Mouse (Mus musculus) lung, postnatal 36 days (tissue): ENCODE results near the gene Mettl3.
"Not testable (repeated sequence)": the region's sequence is repeated elsewhere in the genome, so short reads cannot be mapped to it uniquely, and the experiment has no call there.

Source experiments
- DNase-seq: peaks from one replicate; pipeline ENCODE4 v3.0.0; 2022; ENCODE audit warnings: mixed read lengths

The Mettl3 gene

DNA sequence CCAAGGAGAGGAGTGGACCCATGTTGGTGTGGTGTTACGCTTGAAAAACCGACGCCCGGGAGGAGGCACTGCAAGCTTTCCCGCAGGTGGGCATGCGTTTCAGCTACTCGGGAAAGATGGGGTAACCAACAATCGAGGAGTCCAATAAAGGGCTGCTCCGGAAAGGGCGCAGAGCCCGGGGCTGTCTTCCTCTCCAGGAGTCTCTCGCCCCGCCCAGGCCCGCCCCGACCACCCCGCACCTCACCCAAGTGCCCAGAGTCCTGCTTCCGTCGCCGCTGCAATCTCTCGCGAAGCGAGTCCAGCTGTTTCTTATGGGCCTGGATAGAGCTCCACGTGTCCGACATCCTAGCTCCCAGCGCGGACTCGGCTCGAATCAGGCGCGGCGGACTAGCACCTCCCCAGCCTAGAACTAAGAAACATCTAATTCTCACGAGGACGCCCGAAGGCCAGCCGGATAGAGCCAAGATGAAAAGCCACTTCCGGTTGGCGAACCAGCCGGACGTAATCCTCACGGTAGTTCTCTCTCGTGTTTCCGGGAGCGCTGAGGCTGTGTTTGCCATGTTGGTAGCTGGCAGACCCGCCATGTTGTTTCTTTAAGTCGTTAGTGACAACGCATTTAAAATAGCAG lies at the start of gene Mettl3:
Mettl3 (minus strand) TSS at position 485 of the 628 bp plus-strand sequence.
- DNase-seq: peak; percentile 97

DNA sequence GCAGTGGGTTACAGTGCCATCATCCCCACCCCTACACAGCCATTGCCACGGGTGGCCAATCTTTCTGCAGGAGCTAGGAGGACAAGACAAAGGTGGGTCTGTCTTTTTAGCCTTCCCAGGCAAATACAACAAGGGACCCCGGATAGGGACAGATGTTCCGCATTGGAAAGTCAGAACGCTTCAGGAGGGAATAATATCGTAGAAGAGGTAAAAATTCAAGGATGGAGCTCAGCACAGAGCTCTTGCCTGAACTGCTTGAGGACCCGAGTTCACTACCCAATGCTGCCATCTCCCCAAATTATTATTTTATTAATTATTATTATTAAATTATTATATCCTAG lies 34.6 kb upstream of the Mettl3 start:
- no peak for DNase-seq

DNA sequence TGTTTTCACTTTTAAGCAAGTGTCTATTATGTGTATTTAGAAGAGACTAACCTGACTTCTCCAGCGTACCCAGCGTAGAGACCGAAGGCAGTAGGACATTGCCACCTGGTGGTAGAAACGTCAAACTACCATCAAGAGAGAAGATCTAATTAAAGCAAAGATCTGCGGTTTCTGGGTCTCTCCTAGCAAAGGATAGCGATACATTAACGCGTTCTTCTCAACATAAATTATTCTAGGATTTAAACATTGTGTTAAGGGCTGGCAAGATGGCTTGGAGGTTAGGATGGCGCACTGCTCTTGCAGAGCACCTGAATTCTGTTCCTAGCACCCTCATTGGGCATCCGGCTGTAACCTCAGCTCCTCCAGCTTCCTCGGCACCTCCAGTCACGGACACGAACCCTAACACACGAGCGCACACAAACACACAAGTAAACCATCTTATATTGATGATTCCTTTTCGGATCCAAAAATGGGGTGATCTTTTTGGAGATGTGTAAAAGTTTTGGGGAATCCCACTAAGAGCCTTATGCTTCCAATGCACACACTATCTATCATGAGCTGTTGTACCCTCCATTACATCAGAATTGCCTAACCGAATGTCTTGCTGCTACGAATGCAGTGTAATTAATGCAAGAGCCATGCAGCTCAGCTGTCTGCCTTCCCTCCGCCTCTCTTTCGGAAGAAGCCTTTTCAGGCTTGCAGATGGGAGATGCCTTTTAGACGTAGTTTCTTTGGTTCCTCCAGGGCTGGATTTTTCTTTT lies 34.0 kb upstream of the Mettl3 start:
- DNase-seq: peak; percentile 83

DNA sequence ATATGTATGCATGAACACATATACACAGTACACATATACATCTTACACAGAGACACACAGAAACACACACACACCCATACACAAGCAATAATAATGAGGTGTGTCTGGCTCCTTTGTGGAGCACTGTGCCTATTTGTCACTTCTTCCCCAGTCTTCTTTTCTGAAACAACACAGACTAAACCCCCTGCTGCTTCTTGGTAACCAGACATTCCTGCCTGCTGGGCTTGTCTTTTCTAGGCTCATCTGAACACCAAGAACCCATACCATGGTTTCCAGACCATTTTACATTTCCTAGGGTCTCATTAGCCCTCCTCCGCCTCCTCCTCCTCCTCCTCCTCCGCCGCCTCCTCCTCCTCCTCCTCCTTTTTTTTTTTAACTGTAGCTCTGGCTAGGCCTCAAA lies 27.2 kb upstream of the Mettl3 start:
- no peak for DNase-seq

DNA sequence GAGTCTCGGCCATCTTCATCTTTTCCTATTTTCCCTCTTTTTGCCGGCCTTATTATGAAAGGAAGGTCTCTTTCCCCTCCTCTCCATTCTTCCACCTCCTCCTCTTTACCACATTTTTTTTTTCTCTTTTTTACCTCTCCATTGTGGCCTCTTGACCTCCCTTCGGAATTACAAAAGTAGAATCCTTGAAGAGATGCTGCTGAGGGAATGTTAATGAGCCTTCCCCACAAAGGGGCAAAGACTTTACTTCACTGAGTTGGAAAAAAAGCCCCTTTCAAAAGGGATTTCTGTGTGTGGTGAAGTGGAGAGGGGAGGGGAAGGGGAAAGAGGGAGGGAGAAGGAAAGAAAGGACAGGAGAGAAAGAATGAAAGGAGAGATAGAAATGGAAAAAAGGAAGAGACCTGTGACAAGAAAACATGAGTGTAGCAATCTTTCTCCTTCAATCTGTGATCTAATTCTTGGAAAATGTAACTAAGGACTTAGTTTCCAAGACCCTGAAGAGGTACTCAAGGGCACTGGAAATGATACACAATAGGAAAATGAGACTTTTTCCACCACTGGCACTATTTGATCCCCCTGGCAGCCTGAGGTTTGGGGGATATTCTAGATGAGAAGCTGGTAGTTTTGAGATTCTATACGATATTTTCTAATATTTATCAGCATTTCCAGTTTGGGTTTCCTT lies 26.3 kb upstream of the Mettl3 start:
- DNase-seq: no peak

DNA sequence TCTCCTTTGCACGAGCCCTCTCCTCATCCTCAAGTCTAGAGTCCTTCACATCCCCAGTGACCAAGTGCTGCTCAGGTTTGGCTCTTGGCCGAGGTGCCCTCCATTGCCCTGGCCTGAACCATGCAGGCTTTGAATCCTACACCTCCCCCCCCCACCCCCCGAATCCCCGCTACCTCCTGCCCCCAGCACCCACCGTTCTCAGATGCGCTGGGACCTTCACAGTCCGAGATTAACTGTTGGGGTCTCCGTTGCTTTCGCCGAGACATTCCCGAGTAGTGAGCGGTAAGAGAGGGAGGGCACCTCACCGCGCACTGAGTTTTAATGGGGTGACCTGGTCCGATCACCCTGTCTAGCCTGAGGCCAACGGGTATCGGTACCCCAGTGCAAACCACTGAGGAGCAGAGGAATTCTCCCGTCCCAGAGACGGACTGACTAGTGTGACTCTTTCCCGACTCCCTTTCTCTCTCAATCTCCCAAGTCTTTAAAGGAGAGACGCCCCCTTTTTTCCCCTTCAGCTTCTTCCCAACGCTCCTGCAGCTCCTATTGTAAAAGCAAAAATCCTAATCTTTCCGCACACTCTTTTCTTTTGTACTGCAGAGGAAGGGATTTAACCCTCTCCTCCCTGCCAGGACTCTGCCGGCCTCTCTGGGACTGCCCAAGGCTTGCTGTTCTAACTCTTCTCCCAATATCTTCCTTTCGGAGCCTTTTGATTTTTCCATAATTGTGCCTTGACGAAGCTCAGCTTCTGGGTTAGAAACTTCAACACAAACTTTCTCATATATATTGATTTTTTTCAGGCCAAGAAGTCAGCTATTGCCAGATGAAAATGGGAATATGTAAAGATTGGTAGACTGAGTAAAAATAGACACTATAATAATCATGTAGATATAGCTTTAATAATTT lies 23.2 kb upstream of the Mettl3 start, which contains the start of gene Sall2:
Sall2 (minus strand) TSS at position 853 of the 903 bp plus-strand sequence.
- DNase-seq: no peak

DNA sequence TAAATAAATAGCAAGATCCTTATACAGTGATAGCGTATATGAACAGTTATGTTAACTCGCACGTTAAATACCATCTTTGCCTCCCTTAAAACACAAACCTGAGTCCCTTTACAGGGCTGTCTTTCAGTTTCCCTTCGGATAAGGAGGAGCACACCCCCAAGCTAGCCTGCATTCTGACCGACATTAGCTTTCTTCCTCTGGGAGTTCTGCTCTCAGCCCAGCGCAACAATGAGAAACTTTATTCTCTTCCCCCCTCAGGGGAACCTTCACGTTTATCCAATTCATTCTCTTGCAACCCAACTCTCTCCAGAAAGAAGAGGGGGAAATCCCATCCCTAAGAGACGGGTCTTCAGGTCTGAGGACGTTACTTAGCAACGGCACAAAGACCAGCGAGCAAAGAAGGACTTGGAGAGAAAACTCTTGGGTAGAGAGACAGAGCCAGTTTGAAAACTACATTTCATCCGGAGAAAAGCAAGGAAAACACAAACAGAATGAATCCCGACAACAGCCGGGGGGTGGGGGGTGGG lies 22.5 kb upstream of the Mettl3 start:
- DNase-seq: no peak

DNA sequence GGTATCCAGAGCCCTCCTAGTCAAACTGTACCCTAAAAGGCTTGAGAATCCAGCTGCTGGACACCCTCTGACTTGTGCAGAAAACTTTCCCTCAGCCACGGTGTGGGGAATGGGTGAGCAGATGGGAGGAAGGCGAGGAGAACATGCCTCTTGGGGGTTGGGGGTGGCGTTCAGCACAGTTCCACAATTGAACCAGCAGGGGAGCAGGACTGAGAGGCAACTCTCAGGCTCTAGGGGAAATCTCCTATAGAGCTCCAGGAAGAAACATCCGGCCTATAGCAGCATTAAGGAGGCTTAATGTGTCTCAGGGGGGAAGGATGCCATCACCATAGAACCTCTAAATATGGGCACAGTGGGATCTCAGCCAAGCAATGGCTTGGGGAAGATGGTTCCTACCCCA lies 21.0 kb upstream of the Mettl3 start:
- no peak for DNase-seq

DNA sequence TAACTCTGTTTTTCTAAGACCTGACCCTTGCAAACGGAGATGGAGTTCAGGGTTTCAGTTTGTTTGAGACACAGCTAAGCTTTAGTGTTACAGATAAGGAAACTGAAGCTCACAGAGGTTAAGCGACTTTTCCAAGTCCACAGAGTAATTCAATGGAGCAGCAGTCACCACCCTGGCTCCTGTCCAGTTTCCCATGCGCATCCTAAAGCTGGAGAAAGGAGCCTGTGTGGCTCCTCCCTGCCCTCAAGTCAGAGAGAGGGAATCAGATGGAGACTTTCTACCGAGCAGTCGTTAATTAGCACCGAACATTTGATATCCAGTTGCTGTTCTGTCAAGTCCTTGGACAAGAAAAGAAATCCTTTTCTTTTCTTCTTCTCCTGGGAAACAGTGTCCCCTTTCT lies 14.4 kb upstream of the Mettl3 start:
- DNase-seq: no peak

DNA sequence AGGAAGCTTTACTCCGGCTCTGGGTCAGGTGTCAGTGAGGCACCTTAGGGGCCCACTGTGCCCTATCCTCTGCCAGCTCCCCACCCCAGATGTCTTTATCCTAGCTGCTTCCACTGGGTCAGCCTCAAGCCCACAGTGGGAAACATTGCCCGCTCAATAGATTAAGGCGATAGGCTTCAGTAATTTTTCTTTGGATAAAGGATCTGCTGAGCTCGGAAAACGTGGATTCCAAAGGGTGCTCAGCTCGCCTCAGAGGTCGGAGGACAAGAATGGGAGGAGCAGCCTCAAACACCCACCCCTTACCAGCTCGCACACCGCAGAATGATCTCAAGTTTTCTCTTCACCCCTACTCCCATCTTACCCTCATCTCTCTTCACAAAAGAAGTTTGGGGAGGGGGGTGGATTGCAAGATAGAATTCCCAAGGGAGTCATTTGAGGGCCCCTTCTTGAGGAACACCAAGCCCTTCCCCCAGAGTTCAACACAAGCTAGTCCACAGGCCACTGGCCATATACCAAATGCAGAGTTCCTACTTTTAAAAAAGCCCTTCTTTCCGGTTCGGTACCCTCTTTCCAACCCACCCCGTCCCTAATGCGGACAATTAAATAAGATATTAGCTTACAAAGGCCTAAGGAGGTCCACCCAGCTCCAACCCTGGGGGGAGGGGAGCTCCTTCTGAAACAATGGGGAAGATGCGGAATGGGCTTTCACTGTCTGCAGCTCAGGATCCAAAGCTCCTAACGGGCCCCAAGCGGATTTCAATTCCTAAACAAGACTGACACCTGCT lies 11.7 kb upstream of the Mettl3 start:
- peak; percentile 15 for DNase-seq

DNA sequence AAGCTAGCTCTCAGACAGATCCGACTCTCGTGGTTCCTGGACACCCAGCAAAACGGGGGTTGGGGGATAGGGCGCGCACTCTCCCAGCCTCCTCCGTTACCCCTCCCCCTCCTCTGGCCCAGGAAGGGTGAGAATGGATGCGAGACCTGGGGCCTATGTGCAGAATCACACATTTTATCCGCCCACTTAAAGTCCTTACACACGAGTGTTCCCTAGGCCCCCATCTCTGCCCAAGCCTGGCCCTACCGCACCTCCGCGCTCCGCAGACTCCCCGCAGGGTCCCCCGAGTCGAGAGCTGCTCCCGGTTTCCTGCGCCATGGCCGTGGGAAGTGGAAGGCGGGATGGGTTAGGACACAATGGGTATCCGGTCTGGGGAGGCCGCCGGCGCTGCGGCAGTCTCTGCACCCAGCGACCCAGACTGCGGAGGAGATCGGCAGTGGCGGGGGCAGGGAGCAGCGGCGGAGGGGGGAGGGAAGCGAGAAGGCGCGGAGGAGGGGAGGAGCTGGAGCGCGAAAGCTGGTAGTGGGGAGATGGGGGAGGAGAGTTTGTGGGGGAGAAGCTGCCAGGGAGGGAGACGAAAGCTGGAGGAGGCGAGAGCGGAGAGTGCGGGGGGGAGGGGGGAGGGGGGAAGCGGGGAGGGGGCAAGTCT lies 11.0 kb upstream of the Mettl3 start:
- peak; percentile 60 for DNase-seq

DNA sequence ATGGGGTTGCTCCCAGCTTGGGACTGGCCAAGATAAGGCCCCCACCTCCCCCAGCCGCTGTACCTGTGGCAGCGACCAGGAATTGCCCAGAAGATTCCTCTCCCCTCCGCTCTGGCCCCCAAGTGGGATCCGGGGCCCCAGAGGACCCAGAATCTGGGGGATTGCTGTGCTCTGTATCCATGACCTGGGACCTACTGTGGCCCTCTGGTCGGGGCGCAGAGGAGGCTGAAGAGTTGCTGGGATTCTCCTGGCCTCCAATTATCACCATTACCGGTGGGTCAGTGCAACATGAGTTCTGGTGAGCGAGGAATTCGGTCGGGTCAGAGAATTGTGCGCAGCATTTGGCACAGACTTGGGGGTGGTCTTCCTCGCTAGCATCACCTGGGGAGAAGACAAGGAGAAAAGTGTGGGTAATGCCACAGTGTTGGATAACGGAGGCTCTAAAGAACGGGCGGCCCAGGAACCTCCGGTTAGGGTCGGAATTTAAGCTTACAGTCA lies 10.4 kb upstream of the Mettl3 start:
- no peak for DNase-seq

DNA sequence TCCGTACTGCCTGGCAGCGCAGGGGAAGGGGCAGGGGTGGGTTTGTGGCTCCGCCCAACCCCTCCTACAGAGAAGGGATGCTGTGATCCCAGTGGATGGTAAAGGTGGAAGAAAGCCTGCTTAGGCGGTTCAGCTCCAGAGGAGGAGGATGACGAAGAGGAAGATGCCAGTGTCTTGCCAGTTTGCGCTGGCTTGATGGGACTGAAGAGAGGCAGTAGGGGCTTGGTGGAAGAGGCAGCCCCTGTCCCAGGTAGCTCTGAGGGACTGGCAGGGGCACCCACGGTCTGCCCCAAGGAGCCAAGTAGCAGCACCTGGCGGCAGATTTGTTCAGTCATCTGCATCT lies 9.9 kb upstream of the Mettl3 start:
- DNase-seq: no peak

DNA sequence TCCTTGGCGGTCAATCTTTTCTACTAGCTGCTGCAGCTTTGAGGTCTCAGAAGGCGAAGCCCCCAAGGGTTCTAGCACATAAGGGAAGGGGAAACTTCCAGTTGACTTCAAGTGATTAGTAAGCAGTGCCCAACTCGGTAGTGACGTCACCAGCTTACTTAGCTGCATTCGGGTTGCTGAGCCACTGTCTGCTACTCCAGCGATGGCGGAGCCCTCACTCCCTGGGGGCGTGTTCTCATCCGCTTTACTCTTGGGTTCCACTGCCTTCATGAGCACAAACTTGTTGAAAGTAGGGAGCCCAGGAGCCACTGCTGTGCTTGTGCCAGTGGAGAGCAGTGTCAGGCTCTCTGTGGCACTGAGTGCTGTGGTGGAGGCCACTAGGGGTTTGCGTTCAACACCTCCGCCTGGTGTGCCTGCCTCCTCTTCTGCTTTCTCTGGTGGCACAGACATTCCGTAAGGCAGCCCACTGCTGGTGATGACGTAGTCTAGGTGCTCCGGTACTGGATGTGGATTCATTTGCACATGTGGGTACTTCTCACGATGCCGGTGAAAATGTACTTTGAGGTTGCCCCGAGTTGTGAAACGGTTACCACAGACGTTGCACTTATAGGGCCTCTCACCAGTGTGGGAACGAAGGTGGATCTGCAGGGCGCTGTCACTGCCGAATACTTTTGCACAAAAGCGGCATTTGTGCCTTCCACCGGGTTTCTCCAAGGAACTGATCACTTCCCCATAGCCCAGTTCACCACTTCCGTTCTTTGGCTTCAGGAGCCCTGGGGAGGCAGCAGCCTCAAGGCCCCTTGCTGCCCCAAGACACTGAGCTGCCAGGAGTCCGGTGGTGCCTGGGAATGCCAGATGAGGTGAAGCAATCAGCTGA lies 9.2 kb upstream of the Mettl3 start:
- DNase-seq: no peak

DNA sequence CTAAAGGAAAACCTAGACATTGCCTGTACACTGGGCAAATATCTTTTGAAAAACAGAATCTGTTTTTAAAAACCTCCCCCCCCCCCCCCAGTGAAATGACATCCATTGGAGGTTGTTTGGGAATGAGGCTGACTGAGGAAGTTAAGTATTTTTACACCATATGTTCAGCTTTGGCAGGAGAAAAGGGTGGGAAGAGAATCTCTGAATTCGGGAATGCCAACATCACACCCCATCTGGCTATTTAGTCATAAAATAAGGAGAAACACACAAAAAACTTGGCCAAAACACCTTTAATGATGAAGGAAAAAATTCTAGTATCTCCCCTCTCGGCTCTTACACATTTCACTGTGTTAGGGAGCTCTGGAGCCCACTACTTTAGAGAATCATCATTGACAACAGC lies 6.0 kb upstream of the Mettl3 start:
- no peak for DNase-seq

DNA sequence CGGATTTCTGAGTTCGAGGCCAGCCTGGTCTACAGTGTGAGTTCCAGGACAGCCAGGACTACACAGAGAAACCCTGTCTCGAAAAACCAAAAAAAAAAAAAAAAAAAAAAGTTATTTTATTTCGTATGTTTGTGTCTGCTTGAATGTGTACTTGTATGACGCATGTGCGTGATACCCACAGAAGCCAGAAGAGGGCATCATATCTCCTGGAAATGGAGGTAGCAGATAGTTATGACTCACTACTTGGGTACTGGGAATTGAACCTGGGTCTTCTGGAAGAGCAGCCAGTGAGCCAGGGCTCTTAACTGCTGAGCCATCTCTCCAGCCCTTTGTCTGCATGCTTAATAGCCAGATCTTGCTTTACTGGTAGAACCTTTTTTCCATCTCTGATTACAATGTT lies 5.4 kb upstream of the Mettl3 start:
- not testable (repeated sequence) for DNase-seq

DNA sequence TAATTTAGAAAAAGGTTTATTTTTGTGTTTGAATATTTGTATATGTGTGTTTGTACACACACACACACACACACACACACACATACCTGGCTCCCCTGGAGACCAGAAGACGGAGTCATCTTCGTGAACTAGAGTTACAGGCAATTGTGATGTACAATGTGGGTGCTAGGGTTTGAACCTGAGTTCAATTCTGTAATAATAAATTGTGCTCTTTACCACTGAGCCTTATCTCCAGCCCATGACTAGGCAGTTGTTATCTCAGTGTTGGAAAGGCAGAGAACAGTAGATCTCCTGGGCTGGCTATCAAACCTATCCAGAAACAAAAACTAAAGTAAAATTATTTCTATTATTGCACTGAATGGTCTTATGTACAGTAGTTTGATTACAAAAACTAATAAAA lies 1.2 kb upstream of the Mettl3 start:
- no peak for DNase-seq

DNA sequence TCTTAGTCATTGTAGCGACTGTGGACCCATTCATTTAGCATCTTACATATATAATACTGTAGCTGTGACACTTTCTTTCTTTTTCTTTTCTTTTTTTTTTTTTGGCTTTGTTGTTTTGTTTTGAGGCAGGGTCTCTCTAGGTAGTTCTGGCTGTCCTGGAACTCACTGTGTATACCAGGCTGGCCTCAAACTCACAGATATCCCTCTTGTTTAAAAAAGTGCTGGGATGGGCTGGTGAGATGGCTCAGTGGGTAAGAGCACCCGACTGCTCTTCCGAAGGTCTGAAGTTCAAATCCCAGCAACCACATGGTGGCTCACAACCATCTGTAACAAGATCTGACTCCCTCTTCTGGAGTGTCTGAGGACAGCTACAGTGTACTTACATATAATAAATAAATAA lies 1.4 kb downstream of the Mettl3 start:
- DNase-seq: not testable (repeated sequence)

DNA sequence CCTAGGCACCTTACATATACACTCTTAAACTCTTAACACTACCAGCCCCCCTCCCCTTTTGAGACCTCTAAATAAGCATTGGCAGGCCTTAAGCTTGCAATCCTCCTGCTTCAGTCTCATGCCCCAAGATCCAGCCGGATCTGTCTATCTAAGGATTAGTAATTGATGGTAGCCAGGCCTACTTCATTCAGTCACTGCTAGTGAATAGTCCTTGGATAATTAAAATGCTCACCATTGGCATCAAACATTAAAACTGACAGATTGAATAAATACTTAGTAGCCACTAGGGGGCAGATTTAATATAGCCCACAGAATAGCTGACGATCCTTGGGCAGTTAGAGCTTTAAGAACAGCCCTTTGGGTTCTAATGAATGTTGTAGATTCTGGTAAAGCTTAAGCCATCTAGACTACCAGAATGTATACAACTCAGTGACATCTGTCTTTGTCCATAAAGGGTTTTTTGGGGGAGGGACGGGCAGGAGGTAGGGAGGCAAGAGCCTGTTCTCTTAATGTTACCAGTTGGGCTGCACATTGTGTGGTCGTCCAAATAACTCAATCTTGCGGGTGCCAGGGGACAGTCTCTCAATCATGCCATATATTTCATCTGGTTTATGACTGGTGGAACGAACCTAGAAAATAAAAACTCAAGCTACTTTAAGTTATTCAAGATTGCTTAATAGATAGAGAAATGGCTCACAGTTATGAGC lies 9.2 kb downstream of the Mettl3 start:
- DNase-seq: no peak

DNA sequence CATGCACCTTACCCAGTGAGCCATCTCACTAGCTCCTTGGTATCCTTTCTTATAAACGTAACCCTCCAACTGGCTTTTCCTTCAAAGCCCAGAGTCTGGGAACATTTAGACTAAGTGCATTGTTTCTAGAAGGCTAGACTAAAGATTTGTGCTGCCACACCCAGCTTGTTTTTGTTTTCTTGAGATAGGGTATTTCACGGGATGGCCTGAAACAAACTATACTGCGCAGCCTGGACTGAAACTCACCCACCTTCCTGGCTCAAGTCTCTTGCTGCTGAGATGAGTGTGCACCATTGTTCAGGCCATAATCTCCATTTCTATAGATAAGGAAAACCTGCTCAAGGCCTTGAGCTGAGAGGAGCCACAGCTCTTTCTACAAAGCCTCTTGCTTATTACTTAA lies 20.7 kb downstream of the Mettl3 start:
- DNase-seq: no peak
